Mouse (Mus musculus) liver, adult 2 months (tissue): Measurements from ENCODE around the gene Cad. TPM values are rescaled to one million over a fixed set of nuclear protein-coding genes. Genes with fewer than 3 reads are reported as not detected.
"Not testable (repeated sequence)": the region's sequence is repeated elsewhere in the genome, so short reads cannot be mapped to it uniquely, and the experiment has no call there.

ENCODE experiments used
- DNase-seq: peaks from one replicate; pipeline ENCODE4 v3.0.0-alpha.2; 2011; ENCODE audit warnings: low read depth, low spot score; ENCODE audit errors: extremely low read depth
- H3K27ac ChIP-seq: fragments of 200-500 bp; replicated peaks from 2 replicates; pipeline ENCODE4 v1.5.1; 2012; ENCODE audit warnings: low read depth, mild to moderate bottlenecking, control low read depth, inconsistent platforms, low read length; ENCODE audit not compliant: insufficient read depth
- H3K27me3 ChIP-seq: fragments of 200-500 bp; 2 replicates; pipeline ENCODE4 v1.6.1; 2012; ENCODE audit warnings: mild to moderate bottlenecking, moderate library complexity, low read length, inconsistent platforms; ENCODE audit not compliant: control insufficient read depth, insufficient read depth
- H3K36me3 ChIP-seq: fragments of 200-500 bp; 2 replicates; pipeline ENCODE4 v1.6.1; 2012; ENCODE audit warnings: low read length, inconsistent platforms; ENCODE audit not compliant: control insufficient read depth, insufficient read depth
- H3K4me1 ChIP-seq: fragments of 200-500 bp; 2 replicates; pipeline ENCODE4 v1.6.1; 2011; ENCODE audit warnings: low read length; ENCODE audit not compliant: control insufficient read depth, insufficient read depth
- H3K4me3 ChIP-seq: fragments of 200-500 bp; 2 replicates; pipeline ENCODE4 v1.5.1; 2011; ENCODE audit warnings: low read depth, mild to moderate bottlenecking, control low read depth, low read length, moderate library complexity; ENCODE audit not compliant: insufficient read depth
- H3K79me2 ChIP-seq: fragments of 200-500 bp; 2 replicates; pipeline ENCODE4 v1.6.1; 2012; ENCODE audit warnings: inconsistent platforms, mild to moderate bottlenecking, low read length, moderate library complexity; ENCODE audit not compliant: control insufficient read depth, insufficient read depth
- H3K9ac ChIP-seq: fragments of 200-500 bp; 2 replicates; pipeline ENCODE4 v1.6.1; 2012; ENCODE audit warnings: low read depth, mild to moderate bottlenecking, control low read depth, inconsistent platforms, low read length
- CTCF ChIP-seq: fragments of 200-500 bp; IDR thresholded peaks from 2 replicates; pipeline ENCODE4 v1.5.1; 2011; ENCODE audit warnings: low read depth, low read length, control low read depth
- POLR2A ChIP-seq: fragments of 200-500 bp; IDR thresholded peaks from 2 replicates; pipeline ENCODE4 v1.6.1; 2011; ENCODE audit warnings: low read length, control low read depth; ENCODE audit not compliant: insufficient read depth; ENCODE audit errors: extremely low read depth
- WGBS: fragments of 180-500 bp; shearing (Covaris S2); methylation state at CpG from one replicate; pipeline ENCODE4 v1.1.7; 2018; 5-methylcytosine and 5-hydroxymethylcytosine counted together
- polyA plus RNA-seq: library from polyadenylated mRNA; depleted of rRNA; stranded (reverse); fragments of >200 nt; gene quantifications from 2 replicates; pipeline ENCODE4 v1.2.3, GENCODE M21; 2012; rRNA removed
- total RNA-seq: library from RNA; depleted of rRNA; stranded (reverse); fragments of >200 nt; gene quantifications from 2 replicates; pipeline ENCODE4 v1.2.3, GENCODE M21; 2014; rRNA removed

The Cad gene
- total RNA-seq (10.7 and 11.8 TPM in 2 replicates), polyA plus RNA-seq (8.4 and 12.7 TPM in 2 replicates)

DNA sequence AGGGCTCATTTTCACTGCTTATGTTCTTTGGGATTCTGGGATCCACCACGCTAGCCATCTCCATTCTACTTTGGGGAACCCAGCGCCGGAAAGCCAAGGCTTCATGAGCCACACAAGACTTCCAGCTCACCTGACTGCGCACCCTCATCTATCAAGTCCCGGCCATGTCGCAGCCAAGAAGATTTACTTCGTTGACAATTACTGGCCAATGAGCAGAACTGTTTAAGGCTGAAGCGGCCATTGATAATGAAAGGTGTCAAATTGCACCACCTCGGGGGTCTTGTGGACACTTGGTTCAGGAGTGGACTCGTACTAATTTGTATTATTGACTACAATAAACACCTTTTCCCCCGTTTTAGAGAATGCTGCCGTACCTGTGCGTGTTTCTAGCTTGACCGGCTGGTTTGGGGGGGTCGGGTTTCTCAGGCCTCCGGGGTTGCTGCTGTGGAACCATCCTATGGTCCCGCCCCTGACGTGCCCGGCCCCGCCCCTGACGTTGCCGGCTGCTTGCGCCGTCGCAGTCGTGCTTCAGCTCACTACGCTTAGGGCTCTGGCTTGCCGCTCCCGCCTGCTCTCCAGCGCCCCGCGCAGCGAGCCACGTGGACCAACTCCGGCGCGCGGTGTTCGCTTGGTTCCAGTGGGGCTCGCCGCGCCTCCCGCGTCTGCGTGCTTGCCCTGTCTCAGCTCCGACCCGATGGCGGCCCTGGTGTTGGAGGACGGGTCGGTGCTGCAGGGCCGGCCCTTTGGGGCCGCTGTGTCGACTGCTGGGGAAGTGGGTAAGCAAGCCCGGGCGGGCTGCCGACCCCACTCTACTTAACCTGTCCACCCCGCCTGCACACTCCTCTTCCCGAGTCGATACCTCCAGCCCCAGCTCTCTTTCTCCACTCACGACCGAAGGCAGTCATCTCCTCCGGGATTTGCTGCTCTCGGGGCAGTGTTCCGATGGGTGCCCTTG lies at the start of gene Cad:
Cad (plus strand) TSS at position 520 of the 955 bp plus-strand sequence.
- Histone ChIP-seq H3K4me3 (peak within 1 kb of the TSS; percentile 71), H3K4me1 (peaks cover 9% of the 10 kb centered on the region), H3K79me2 (no peaks in the 10 kb centered on the region), H3K27ac (peak within 1 kb of the TSS; percentile 5; the same call in 1 of the 2 replicates), H3K36me3 (peaks cover 3% of the 10 kb centered on the region; the same call in 1 of the 2 replicates), H3K27me3 (no peaks in the 10 kb centered on the region), H3K9ac (peak within 1 kb of the TSS; percentile 73)
- peak; percentile 69 for DNase-seq
- 5% methylated on average over 64 of the region's 64 CpGs for WGBS
- TF ChIP-seq POLR2A, result peak; percentile 67; the same call in 1 of the 2 replicates
- no peak for TF ChIP-seq CTCF

DNA sequence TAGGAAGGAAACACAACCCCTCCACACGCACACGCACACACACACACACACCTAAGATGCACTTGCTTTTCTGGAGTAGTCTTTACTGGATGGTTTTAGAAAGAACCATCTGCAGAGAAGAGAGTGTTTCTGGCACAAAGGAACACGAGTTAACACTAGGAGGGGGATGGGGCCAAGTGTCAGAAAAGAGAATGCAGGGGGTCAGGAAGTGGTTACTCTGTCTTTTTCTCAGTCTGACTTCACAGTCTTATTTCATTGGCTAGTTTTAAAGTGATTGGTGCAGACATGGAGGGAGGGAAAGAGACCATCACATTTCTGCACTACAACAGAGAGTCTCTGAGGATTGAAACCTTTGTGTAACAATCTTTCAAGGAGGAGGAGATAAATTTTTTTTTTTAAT lies 41.8 kb upstream of the Cad start:
- Histone ChIP-seq H3K27ac (no peak overlapping the region), H3K79me2 (no peaks in the 10 kb centered on the region), H3K9ac (no peak overlapping the region), H3K4me1 (no peaks in the 10 kb centered on the region), H3K4me3 (no peak overlapping the region), H3K27me3 (no peaks in the 10 kb centered on the region), H3K36me3 (no peaks in the 10 kb centered on the region)
- WGBS, result 79% methylated on average over 3 of the region's 3 CpGs
- TF ChIP-seq CTCF (no peak), POLR2A (no peak)
- no peak for DNase-seq

DNA sequence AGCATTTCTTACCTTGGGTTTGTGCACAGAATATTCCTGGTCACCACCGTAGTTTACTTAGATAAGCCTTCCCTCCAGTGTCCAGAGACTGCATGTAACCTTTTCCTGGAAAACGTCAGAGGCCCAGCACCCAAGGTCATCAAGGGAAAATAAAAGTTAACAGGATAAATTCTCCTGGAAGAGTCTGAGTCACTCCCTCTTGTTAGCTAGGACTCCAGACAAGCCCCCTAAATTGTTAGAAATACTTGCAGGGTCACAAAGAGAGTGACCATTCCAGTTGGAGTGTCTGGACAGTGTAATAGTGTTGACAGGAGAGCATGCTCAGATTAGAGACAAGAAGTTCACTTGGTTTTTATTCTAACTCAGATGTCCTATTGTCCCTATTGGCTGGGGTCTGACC lies 38.7 kb upstream of the Cad start:
- no peak for TF ChIP-seq POLR2A
- TF ChIP-seq CTCF, result no peak
- H3K4me3 ChIP-seq, result no peak overlapping the region
- no peaks in the 10 kb centered on the region for H3K79me2 ChIP-seq
- H3K27me3 ChIP-seq, result no peaks in the 10 kb centered on the region
- DNase-seq, result no peak
- no peaks in the 10 kb centered on the region for H3K4me1 ChIP-seq
- H3K27ac ChIP-seq, result no peak overlapping the region
- no peak overlapping the region for H3K9ac ChIP-seq
- WGBS, result 20% methylated on average over 2 of the region's 2 CpGs
- H3K36me3 ChIP-seq, result no peaks in the 10 kb centered on the region

DNA sequence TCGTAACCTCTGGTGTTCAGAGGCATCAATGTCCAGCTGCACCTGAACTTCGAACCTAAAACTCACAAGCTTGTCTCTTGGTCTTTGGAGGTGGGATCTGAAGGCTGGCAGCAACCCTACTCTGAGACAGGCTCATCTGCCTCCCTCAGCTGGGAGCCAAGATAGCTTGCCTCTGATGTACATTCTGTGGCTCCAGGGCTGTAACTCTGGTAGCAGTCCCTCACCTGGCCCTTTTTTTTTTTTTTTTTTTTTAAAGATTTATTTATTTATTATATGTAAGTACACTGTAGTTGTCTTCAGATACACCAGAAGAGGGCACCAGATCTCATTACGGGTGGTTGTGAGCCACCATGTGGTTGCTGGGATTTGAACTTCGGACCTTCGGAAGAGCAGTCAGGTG lies 32.8 kb upstream of the Cad start:
- WGBS, result 86% methylated on average over 5 of the region's 5 CpGs

DNA sequence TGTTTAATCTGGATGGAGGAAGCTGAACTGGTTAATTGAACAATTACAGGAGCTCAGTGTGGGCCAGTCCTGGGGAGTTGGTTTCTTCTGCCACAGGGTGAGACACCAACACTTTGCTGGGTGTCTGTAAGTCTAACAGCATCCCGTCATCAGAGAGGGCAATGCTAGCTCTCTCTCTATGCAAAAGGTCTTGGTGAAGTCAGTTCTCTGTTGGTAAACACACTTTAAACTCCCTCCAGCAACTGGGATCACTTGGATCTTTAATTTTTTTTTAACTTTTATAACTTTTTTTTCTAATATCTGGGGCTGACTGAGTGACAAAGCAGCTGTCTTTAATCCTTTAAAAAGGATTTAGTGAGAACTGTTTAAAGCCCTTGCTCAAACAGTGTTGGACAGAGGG lies 31.9 kb upstream of the Cad start:
- Histone ChIP-seq H3K9ac (no peak overlapping the region), H3K27me3 (no peaks in the 10 kb centered on the region), H3K36me3 (no peaks in the 10 kb centered on the region), H3K79me2 (no peaks in the 10 kb centered on the region), H3K4me1 (no peaks in the 10 kb centered on the region), H3K4me3 (no peak overlapping the region), H3K27ac (no peak overlapping the region)
- WGBS, result 44% methylated on average over 1 of the region's 1 CpGs
- no peak for TF ChIP-seq CTCF
- no peak for TF ChIP-seq POLR2A
- no peak for DNase-seq

More for the DNA sequence above, 32.8 kb upstream of the Cad start:
- H3K4me1 ChIP-seq, H3K27me3 ChIP-seq, H3K79me2 ChIP-seq, H3K4me3 ChIP-seq, H3K36me3 ChIP-seq, H3K9ac ChIP-seq, H3K27ac ChIP-seq, DNase-seq: not testable (repeated sequence)

DNA sequence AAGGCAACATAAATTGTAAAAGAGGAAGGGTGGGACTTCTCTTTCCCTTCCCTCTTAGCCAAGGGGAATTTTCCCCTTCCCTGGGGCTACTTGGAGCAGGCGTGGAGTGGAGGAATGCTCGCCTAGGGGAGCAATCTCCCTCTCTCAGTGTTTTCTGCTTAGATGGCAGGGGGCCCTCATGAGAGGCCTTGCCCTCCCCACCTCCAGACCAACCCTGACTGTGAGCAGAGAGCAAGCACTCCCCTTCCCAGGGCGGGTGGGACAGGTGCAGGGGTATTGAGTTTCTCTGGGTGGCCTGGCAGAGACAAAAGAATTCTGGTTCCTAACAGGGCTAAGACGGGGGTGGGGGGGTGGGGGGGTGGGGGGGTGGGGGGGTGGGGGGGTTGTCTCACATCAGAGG lies 31.3 kb upstream of the Cad start:
- WGBS, result 55% methylated on average over 4 of the region's 4 CpGs
- no peak for TF ChIP-seq POLR2A
- TF ChIP-seq CTCF, result no peak

More for the DNA sequence above, 31.3 kb upstream of the Cad start:
- Histone ChIP-seq H3K27ac (no peak overlapping the region), H3K9ac (no peak overlapping the region), H3K36me3 (no peaks in the 10 kb centered on the region), H3K79me2 (no peaks in the 10 kb centered on the region), H3K4me1 (no peaks in the 10 kb centered on the region), H3K27me3 (no peaks in the 10 kb centered on the region), H3K4me3 (no peak overlapping the region)
- no peak for DNase-seq
